Mouse (Mus musculus) lung, postnatal 0 days (tissue): ENCODE results near the gene Wee2. TPM values are rescaled to one million over a fixed set of nuclear protein-coding genes. Genes with fewer than 3 reads are reported as not detected.

ENCODE experiments used
- ATAC-seq: fragments of 200-750 bp; cut with Nextera tagmentation; 2 replicates; pipeline ENCODE4 v1.8.0; 2017; ENCODE audit warnings: moderate library complexity
- DNase-seq: peaks from one replicate; pipeline ENCODE4 v3.0.0-alpha.2; 2016; ENCODE audit warnings: low spot score
- H3K27ac ChIP-seq: fragments of 300-500 bp; sonication (generic); 2 replicates; pipeline ENCODE4 v1.5.1; 2014; ENCODE audit warnings: antibody characterized with exemption, mild to moderate bottlenecking, low read length, mixed read lengths
- H3K27me3 ChIP-seq: fragments of 300-500 bp; sonication (generic); replicated peaks from 2 replicates; pipeline ENCODE4 v1.6.1; 2014; ENCODE audit warnings: low read length, mixed read lengths; ENCODE audit not compliant: insufficient read depth
- H3K36me3 ChIP-seq: fragments of 300-500 bp; sonication (generic); 2 replicates; pipeline ENCODE4 v1.6.1; 2014; ENCODE audit warnings: low read length, mixed read lengths; ENCODE audit not compliant: insufficient read depth
- H3K4me1 ChIP-seq: fragments of 300-500 bp; sonication (generic); 2 replicates; pipeline ENCODE4 v1.6.1; 2014; ENCODE audit warnings: antibody characterized with exemption, low read depth, low read length, mixed read lengths; ENCODE audit not compliant: insufficient read depth
- H3K4me2 ChIP-seq: fragments of 300-500 bp; sonication (generic); replicated peaks from 2 replicates; pipeline ENCODE4 v1.6.1; 2014; ENCODE audit warnings: low read depth, mild to moderate bottlenecking, low read length, moderate library complexity, mixed read lengths
- H3K4me3 ChIP-seq: fragments of 300-500 bp; sonication (generic); 2 replicates; pipeline ENCODE4 v1.5.1; 2014; ENCODE audit warnings: low read depth, low read length
- H3K9ac ChIP-seq: fragments of 300-500 bp; sonication (generic); replicated peaks from 2 replicates; pipeline ENCODE4 v1.6.1; 2014; ENCODE audit warnings: low read depth, mild to moderate bottlenecking
- H3K9me3 ChIP-seq: fragments of 300-500 bp; sonication (generic); 2 replicates; pipeline ENCODE4 v1.6.1; 2016; ENCODE audit warnings: low read length, mixed read lengths
- CTCF ChIP-seq: IDR thresholded peaks from 2 replicates; pipeline ENCODE4 v1.5.1; 2016; ENCODE audit warnings: antibody characterized with exemption, mild to moderate bottlenecking
- EP300 ChIP-seq: IDR thresholded peaks from 2 replicates; pipeline ENCODE4 v1.6.1; 2016; ENCODE audit warnings: antibody characterized with exemption, mild to moderate bottlenecking, control low read depth
- WGBS: fragments of 180-500 bp; shearing (Covaris S2); extraction: QIAGEN DNeasy Blood & Tissue Kit; methylation state at CpG from one replicate; pipeline ENCODE4 v1.1.7; 2014; 5-methylcytosine and 5-hydroxymethylcytosine counted together
- polyA plus RNA-seq: library from polyadenylated mRNA; unstranded; fragments of >200 nt; fragmentation: Nextera tagmentation; extraction: Ambion mirVana; gene quantifications from 2 replicates; pipeline ENCODE4 v1.2.1, GENCODE M21; 2015

Wee2 gene
- polyA plus RNA-seq, 1 experiment from 2014 or later = not detected

DNA sequence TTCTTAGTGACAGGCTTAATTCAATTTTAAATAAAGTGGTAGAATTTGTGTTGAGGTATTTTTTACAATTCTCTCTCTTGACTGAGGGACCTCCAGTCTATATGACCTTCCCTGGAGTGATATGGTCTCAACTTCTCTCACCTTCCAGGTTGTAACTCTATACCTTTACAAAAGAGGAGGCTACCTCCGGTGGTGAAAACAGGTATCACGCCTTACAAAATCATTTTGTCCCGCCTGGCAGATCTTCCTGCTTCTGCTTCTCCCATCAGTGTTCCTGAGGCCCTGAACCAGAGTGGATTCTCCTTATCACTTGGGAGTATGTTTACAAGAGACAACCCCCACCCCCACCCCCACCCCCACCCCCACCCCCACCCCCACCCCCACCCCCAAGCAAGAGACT lies 2.9 kb downstream of the Wee2 start:
- 35% methylated on average over 3 of the region's 3 CpGs for WGBS
- no peak for TF ChIP-seq EP300
- TF ChIP-seq CTCF = peak; percentile 33; the same call in 1 of the 2 replicates
- no peak overlapping the region for H3K4me2 ChIP-seq

DNA sequence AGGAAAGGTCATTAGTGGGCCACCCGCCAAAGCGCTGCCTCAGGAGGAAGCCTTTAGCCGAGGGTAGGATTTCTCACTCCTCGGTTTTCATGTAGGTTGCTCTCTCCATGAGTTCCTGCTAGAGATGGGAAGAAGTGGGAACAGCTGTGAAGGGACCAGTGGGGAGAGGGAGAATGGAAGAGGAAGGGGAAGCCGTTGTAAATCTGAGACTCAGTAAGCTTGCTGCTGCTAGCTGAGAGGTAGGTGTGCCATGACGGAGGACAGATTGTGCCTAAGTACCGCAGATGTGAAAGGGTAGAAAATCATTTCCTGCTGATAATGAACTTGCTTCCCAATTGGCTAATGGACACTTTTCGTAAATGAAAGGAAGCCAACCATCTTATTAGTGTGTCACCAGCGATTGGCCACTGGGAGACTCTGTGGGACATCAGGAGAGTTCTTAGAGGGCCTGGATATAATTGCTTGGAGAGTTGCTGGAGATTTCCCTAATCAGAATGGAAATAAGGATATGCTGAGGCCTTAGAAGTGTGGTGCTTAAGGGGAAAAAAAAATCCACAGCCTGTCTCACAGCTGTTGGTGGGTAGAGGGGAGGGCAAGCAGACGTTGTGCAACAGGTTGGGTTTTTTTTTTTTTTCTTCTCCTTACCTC lies 4.5 kb downstream of the Wee2 start:
- H3K27ac ChIP-seq = no peak overlapping the region
- no peaks in the 10 kb centered on the region for H3K4me1 ChIP-seq
- WGBS = 17% methylated on average over 10 of the region's 10 CpGs
- no peaks in the 10 kb centered on the region for H3K27me3 ChIP-seq
- ATAC-seq (no peak), DNase-seq (no peak)
- no peak overlapping the region for H3K4me3 ChIP-seq
- no peaks in the 10 kb centered on the region for H3K36me3 ChIP-seq
- no peaks in the 10 kb centered on the region for H3K9me3 ChIP-seq
- TF ChIP-seq EP300 (no peak), CTCF (no peak)
- H3K9ac ChIP-seq = no peak overlapping the region
- no peak overlapping the region for H3K4me2 ChIP-seq

More for the DNA sequence above, 2.9 kb downstream of the Wee2 start:
- H3K36me3 ChIP-seq = no peaks in the 10 kb centered on the region
- DNase-seq (no peak), ATAC-seq (no peak)
- no peaks in the 10 kb centered on the region for H3K9me3 ChIP-seq
- H3K4me1 ChIP-seq = no peaks in the 10 kb centered on the region
- no peaks in the 10 kb centered on the region for H3K27me3 ChIP-seq
- H3K9ac ChIP-seq = no peak overlapping the region
- no peak overlapping the region for H3K4me3 ChIP-seq
- no peak overlapping the region for H3K27ac ChIP-seq

- Histone ChIP-seq H3K9ac (no peak overlapping the region), H3K4me3 (no peak overlapping the region), H3K27ac (no peak overlapping the region), H3K9me3 (no peaks in the 10 kb centered on the region), H3K27me3 (no peaks in the 10 kb centered on the region), H3K4me2 (no peak overlapping the region), H3K4me1 (no peaks in the 10 kb centered on the region), H3K36me3 (no peaks in the 10 kb centered on the region)
- no peak for ATAC-seq
- no peak for DNase-seq
- TF ChIP-seq CTCF (no peak), EP300 (no peak)
Observed at GRCm38 (mm10) chr6:40448626-40449025, 9.7 kb downstream of the Wee2 start.

GRCm38 (mm10) chr6:40454436-40455041 lies 15.7 kb downstream of the Wee2 start:
- Histone ChIP-seq H3K9ac (no peak overlapping the region), H3K27me3 (no peaks in the 10 kb centered on the region), H3K4me2 (no peak overlapping the region), H3K27ac (no peak overlapping the region), H3K36me3 (no peaks in the 10 kb centered on the region), H3K4me1 (no peaks in the 10 kb centered on the region), H3K4me3 (no peak overlapping the region), H3K9me3 (no peaks in the 10 kb centered on the region)
- peak; percentile 57 for DNase-seq
- TF ChIP-seq CTCF (peak; percentile 66), EP300 (no peak)
- ATAC-seq = no peak
- WGBS = 24% methylated on average over 7 of the region's 7 CpGs

- ATAC-seq (no peak), DNase-seq (peak; percentile 6)
- TF ChIP-seq EP300 (no peak), CTCF (peak; percentile 57)
- no peak overlapping the region for H3K27ac ChIP-seq
- no peaks in the 10 kb centered on the region for H3K9me3 ChIP-seq
- 43% methylated on average over 6 of the region's 6 CpGs for WGBS
- no peaks in the 10 kb centered on the region for H3K4me1 ChIP-seq
- no peak overlapping the region for H3K9ac ChIP-seq
- H3K27me3 ChIP-seq = no peaks in the 10 kb centered on the region
- no peak overlapping the region for H3K4me3 ChIP-seq
- H3K4me2 ChIP-seq = no peak overlapping the region
- no peaks in the 10 kb centered on the region for H3K36me3 ChIP-seq
Observed at GRCm38 (mm10) chr6:40465710-40466109, 26.8 kb downstream of the Wee2 start.

DNA sequence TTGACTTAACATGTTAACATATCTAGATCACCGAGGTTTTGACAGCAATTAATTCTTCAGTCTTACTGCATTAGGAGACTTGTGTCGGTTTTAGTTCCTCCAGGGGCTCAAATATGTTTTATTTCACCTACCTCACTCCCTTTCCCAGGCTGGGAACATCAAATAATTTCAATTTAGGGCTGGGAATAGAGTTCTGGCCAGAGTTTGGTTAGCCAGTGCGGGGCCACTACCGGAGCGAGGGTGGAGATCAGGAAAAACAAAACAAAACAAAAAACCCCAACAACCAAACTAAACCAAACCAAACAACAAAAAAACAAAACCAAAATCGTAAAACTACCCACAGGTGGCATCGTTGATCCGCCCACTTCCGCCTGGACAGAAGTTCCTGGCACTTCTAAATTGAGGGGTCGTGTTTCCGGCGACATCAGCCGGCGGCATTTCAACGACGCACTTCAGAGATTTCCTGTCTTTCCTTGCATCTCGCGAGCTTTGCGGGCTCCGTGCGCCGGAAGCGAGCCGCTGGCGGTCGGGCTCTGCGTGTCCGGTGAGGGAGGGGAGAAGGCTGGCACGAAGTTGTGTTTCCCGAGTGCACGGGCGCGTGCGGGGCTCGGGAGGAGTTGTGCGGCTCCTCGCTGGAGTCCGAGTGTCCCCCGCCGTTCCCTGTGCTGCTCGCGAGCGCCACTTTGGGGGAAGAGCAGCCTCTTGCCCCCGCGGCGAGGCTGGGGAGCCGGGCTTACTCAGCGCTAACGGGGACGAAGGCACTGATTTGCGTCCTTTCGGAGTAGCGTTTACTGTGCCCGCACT lies 32.2 kb downstream of the Wee2 start, which contains the start of gene Ssbp1:
Gene Ssbp1 (plus strand): TSS at position 437 of the 804 bp plus-strand sequence.
- Histone ChIP-seq H3K27me3 (no peaks in the 10 kb centered on the region), H3K4me2 (peak within 1 kb of the TSS; percentile 52), H3K27ac (peak within 1 kb of the TSS; percentile 95), H3K9me3 (no peaks in the 10 kb centered on the region), H3K9ac (peak within 1 kb of the TSS; percentile 76), H3K36me3 (peaks cover 19% of the 10 kb centered on the region; the same call in 1 of the 2 replicates), H3K4me1 (peaks cover 3% of the 10 kb centered on the region; the same call in 1 of the 2 replicates), H3K4me3 (peak within 1 kb of the TSS; percentile 66)
- TF ChIP-seq CTCF = peak; percentile 53
- peak; percentile 82 for TF ChIP-seq EP300
- ATAC-seq (peak; percentile 99), DNase-seq (peak; percentile 98)
- WGBS = 1% methylated on average over 54 of the region's 54 CpGs
